Mouse (Mus musculus) mouse trophoblast stem cell (cell line): ENCODE results near the gene Cacna1c.

Source experiments
- in situ Hi-C, 2 experiments: fragments of 300-500 bp; cut with MseI, MboI; formaldehyde crosslinking; loops; 2 replicates in 1 of 2; 3 replicates in 1 of 2; pipeline ENCODE4 v1.15.1; 2025

The Cacna1c gene

GRCm38 (mm10) chr6:118755768-118756167, 440.4 kb downstream of the Cacna1c start:
- in situ Hi-C loops = no loop called here

- in situ Hi-C loops = no loop called here
Observed at GRCm38 (mm10) chr6:118754439-118754838, 441.8 kb downstream of the Cacna1c start.

GRCm38 (mm10) chr6:118753787-118754186, 442.4 kb downstream of the Cacna1c start:
- in situ Hi-C loops = no loop called here

GRCm38 (mm10) chr6:118753064-118753463, 443.2 kb downstream of the Cacna1c start:
- in situ Hi-C loops = no loop called here

GRCm38 (mm10) chr6:118749285-118749684, 446.9 kb downstream of the Cacna1c start:
- in situ Hi-C loops = no loop called here

- in situ Hi-C loops = no loop called here
Observed at GRCm38 (mm10) chr6:118742701-118743100, 453.5 kb downstream of the Cacna1c start.

- in situ Hi-C loops = no loop called here
Observed at GRCm38 (mm10) chr6:118741841-118742240, 454.4 kb downstream of the Cacna1c start.

- in situ Hi-C loops = no loop called here
Observed at GRCm38 (mm10) chr6:118739961-118740599, 456.1 kb downstream of the Cacna1c start.

- in situ Hi-C loops = no loop called here
Observed at GRCm38 (mm10) chr6:118739344-118739743, 456.9 kb downstream of the Cacna1c start.

- in situ Hi-C loops = no loop called here
Observed at GRCm38 (mm10) chr6:118738656-118739055, 457.6 kb downstream of the Cacna1c start.

- in situ Hi-C loops = no loop called here
Observed at GRCm38 (mm10) chr6:118737078-118737477, 459.1 kb downstream of the Cacna1c start.

GRCm38 (mm10) chr6:118736491-118736890, 459.7 kb downstream of the Cacna1c start:
- in situ Hi-C loops = no loop called here

GRCm38 (mm10) chr6:118735145-118735544, 461.1 kb downstream of the Cacna1c start:
- in situ Hi-C loops = no loop called here

GRCm38 (mm10) chr6:118731937-118732336, 464.3 kb downstream of the Cacna1c start:
- in situ Hi-C loops = no loop called here

- in situ Hi-C loops = no loop called here
Observed at GRCm38 (mm10) chr6:118724908-118725307, 471.3 kb downstream of the Cacna1c start.

- in situ Hi-C loops = no loop called here
Observed at GRCm38 (mm10) chr6:118724388-118724787, 471.8 kb downstream of the Cacna1c start.

GRCm38 (mm10) chr6:118722336-118722735, 473.9 kb downstream of the Cacna1c start:
- in situ Hi-C loops = no loop called here

GRCm38 (mm10) chr6:118719486-118719885, 476.7 kb downstream of the Cacna1c start:
- in situ Hi-C loops = no loop called here

GRCm38 (mm10) chr6:118713286-118713685, 482.9 kb downstream of the Cacna1c start:
- in situ Hi-C loops = no loop called here

GRCm38 (mm10) chr6:118711677-118712322, 484.4 kb downstream of the Cacna1c start:
- in situ Hi-C loops = no loop called here

GRCm38 (mm10) chr6:118707066-118707465, 489.2 kb downstream of the Cacna1c start:
- in situ Hi-C loops = no loop called here

- in situ Hi-C loops = no loop called here
Observed at GRCm38 (mm10) chr6:118705840-118706239, 490.4 kb downstream of the Cacna1c start.

GRCm38 (mm10) chr6:118694626-118695025, 501.6 kb downstream of the Cacna1c start:
- in situ Hi-C loops = no loop called here
